Mouse (Mus musculus) CH12F3 (cell line): ENCODE data around the gene Bend4.

Source experiments
- in situ Hi-C: fragments of 300-500 bp; cut with MboI; formaldehyde crosslinking; loops from 2 replicates; pipeline ENCODE4 v1.14.3; 2020; ENCODE audit warnings: low sequenced_read_pairs

The Bend4 gene

DNA sequence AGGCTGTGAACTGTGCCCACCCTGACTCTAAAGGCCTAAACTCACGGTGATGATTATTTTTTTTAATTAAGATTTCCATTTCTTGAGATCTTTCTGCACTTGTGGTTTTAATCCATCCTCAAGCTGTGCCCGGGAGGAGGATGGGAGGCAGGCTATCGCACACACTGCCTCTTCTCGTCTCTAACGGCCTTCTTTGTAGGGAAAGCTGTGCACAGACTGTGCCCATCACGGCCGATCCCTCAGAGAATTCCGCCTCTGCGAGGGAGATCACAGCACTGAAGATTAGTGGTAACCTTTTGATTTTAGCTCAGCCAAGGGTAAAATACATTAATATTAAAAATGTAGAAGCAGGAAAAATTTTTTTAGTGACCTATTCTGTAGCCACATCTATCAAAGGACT is 4.8 kb downstream of the Bend4 start:
- in situ Hi-C loops, result no loop called here

DNA sequence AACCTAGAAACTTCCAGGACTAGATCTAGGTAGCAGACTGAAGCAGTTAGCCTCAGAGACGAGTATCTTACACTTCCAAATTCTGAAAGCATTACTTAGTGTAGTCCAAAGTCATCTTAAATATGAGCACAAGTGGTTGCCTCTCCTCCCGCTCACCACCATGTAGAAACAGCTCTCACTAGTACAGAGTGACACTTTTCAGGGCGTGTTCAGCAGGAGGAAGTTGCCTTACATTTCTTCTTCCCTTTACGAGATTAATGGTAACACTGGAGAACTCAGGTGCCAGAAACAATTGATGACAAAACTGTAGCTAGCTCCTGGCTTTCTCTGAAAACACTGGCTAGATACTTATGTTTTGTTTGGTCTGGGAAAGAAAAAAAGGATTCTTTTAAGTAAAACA is 8.7 kb downstream of the Bend4 start:
- in situ Hi-C loops, result no loop called here

DNA sequence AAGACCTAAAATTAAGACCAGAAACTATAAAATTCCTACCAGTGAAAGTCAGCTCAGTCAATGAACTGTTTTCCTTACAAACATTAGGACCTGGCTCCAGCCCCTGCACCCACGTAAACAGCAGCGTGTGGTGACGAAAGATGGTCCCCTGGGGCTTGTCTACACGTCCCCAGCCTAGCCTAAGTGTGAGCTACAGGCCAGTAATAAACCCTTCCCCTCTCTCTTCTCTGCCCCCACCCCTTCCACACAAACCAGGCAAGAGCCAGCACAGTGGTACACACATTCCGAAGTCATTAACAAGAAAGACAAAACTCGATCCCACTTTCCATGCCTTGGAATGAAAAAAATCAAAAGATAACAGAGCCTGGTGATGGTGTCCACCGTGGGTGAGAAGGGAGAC is 16.6 kb downstream of the Bend4 start:
- in situ Hi-C loops, result no loop called here

DNA sequence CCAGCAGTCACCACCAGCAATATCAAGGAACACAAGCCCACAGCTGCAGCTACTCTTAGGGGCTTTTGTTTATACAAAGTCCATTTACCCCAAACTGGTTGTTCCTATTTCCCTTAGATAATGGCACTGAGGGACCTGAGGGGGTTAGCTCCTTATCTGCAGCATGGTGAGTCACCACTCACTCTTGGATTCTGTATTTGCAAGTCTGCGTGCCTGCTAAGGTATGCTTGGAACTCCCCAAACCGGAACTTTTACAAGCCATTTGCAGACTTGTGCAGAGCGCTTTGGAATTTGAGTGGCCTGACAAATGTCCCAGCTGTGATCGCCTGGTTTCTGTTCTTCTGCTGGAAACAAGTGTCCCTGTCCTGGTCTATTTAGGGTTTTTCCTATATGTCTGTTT is 17.7 kb downstream of the Bend4 start:
- in situ Hi-C loops, result no loop called here

DNA sequence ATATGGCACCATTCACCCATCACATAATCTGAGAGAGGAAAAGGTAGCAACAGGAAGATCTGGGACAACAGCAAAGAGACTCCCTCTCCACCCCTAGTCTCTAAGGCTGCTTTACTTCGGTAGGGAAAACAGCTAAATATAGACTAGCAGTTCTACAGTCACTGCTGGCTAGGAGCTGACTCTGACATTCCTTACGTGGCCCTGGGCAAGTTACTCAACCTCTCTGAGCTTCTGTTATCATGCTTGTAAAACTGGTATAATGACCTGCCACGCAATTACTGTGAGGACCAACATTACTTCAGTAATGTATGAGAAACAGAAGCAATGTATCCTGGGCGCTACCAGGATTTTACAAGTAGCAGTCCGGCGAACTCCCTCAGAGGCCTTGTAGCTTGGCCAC is 19.7 kb downstream of the Bend4 start:
- in situ Hi-C loops, result no loop called here

DNA sequence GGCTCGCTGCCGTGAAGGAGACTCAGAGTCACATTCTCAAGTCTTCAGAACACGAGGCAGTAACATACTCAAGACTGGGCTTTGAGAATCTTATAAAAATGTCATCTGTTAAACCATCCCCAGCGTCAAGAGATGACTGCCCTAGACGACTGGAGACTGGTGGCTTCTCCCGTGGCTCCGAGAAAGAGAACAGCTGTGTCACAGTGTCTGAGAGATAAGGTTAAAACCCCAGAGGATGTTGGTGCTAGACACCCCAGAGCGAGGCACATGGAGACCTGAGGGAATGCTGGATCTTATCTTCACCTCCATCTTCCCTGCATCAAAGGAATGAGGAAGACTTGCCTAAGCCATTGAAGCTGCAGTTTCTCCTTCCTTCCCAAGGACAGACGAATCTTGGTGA is 23.2 kb downstream of the Bend4 start:
- in situ Hi-C loops, result no loop called here

DNA sequence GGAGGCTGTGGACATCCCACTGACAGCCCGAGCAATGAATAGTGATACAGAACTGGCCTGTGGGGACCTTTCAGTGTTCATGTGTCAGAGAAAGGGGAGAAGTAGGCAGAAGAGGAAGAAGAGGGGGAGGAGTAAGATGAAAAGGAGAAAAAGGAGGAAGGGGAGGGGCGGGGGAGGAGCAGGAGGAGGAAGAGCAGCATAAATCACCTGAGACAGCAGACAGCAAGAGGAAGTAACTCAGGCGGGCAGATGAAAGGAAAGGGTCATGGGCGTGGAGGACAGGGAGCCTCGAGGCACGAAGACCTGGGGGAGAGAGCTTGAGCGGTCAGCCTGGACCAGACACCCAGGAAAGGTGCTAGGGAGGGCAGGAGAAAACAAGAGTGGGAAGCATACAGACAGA is 23.7 kb downstream of the Bend4 start:
- in situ Hi-C loops, result no loop called here

DNA sequence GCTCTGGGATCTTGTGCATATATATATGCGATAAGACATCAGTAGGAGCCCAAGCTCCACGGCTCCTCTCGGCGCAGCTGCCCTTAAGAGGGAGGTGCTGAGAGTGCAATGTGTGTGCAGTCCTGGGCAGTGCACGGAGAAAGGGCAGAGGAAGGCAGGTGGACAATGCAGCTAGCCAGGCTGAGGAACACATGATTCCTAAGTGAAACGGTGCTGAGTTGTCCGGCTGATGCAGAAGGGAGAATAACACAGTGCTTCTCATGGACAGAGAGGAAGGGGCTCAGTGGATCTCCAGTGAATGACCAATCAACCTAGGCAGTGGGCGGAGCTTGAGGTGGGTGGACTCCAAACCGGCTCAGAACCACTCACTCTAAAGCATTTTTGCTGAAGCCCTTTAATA is 26.5 kb downstream of the Bend4 start:
- in situ Hi-C loops, result no loop called here

DNA sequence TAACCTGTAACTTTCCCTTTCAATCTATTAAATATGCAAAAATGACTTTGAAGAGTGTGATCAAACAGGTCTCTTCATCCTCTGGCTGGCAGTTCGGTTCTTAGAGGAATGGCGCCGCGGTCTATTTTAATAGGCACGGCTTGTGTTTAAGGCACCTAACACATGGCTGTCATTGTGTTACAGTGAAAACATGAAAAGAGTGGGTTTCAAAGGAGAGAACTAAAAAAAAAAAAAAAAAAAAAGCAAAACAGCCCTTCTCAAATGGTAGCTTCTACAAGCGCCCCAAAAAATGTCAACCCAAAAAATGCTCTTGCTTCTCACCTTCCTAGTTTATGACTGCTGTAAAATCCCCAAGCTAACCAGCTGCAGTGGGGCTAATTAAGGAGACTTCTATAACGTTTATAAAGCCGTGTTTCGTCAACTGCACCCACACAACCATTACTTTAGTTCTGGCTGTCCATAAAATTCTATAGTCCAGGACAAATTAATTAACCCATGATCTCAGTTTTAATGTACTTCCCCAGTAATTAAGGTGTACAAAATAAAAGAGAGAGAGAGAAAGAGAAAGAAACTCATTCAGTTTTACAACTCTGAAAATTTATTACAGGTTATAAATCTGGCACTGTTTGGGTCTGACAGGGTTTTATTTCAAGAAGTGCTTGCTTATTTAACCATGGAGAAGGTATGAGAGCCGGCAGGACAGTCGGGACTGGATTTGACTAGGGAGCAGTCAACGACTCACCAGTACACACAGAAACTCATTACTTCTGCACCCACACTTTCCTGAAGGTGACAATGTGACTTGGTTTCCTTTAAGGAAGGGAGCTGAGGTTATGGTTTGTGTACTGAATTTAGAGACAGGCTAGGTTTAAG is 27.3 kb downstream of the Bend4 start:
- in situ Hi-C loops, result no loop called here

DNA sequence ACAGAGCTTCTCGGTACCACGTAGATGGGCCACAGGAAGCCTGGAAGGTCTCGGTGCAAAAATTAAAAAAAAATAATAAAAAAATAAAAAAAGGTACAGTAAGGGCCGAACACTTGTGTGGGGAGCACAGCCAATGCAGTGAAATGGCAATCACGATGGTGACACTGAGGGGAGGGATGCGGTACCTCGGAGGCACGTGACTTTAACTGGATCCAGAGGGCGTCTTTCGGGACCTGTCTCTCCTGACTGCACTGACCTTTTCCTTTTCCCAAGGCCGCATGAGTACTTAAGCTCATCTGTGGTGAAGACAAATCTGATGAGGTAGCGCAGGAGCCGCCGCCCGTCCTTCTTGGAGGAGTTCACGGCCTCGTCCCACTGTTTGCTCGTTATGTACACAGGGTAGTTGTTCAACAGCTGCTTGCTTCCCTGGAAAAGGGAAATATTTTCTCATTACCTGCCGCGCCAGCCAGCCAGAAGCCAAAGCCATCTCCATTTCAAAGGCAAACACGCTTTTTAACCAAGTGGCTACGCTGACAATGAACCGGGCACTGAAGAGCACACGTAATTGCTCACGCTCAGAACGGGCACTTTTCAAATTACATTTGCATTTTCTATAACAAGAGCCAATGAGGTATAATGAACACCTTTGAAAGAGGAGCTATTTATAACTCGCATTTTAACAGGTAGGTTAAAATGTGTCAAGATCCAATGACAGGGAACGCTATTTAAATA is 28.1 kb downstream of the Bend4 start:
- in situ Hi-C loops, result no loop called here

DNA sequence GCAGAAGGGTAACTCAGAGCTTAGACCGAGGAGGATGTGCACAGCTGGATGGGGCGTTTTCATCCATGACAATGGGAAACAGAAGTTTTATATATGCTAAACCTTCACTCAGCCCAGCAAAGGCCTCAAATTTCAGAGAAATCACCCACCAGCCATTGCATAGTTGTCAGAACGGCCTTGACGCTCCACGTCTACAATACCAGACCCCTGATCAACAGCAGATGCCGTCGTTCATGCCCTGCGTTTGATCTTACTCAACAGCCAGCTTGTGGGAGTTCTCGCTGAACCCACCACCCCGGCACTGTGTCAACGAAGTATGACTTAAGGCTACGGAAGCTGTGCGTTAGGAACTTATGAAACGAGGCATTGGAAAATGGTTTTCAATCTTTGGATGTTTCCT is 30.9 kb downstream of the Bend4 start:
- in situ Hi-C loops, result no loop called here

DNA sequence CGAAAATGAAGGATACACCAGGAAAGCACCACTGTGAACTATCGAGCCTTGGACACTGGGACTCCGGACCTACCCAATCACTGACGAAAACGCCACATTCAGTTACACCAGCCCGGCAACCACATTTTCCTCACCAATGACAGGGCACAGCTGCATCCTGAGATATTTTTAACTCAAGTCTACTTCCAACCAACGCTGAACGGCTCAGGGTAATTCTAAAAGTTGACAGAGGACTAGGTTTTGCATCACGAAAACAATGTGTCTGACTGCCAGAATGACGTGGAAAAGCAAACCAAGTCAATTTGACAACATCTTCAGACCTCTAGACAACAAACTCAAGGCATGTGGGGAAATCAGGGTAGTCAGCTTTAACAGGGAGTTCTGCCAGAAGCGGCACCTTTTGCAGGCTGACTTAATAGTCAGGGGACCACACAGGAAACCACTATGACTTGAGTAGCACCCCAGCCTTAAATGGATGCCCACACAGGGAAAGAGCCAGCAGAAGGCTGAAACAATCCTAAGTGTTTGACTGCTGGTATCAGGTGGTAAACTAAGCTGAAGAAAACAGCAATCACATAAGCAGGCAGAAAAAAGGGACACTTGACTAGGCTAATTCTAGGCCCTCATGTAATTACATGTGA is 32.8 kb downstream of the Bend4 start:
- in situ Hi-C loops, result no loop called here

DNA sequence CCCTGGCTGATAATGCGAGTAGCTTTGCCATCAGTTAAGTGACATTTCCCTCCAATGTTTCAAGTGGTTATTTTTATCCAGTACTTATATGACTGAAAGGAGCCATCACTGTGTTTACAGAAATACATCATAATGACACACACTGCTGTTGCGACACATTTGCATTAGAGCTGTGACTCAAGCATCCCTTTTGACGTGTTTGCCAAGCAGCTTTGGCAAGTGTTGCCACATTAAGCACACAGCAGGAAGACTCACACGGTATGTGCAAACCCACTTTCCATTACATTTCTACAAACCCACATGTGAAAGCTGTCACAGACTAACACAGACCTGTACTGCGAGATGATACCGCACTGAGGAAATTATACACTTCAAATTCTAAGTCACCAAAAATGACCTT is 34.2 kb downstream of the Bend4 start:
- in situ Hi-C loops, result no loop called here

DNA sequence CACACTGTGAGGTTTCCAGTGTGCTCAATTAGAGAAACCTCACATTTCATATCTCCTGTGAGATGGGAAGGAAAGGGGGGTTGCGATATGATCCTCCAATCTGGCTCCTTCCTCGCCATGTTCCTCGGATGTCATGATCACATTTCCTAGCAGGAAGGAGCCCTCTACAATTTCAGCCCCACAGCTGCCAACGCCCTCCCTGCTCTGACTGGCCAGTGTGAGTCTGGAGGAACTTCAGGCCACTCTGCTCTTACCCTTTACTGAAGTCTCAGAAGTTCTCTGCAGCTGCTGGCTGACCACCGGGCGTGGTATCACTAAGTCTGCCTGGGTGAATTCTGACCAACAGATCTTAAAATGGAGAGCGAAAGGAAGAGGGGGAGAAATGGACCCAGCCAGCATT is 45.6 kb downstream of the Bend4 start:
- in situ Hi-C loops, result no loop called here

DNA sequence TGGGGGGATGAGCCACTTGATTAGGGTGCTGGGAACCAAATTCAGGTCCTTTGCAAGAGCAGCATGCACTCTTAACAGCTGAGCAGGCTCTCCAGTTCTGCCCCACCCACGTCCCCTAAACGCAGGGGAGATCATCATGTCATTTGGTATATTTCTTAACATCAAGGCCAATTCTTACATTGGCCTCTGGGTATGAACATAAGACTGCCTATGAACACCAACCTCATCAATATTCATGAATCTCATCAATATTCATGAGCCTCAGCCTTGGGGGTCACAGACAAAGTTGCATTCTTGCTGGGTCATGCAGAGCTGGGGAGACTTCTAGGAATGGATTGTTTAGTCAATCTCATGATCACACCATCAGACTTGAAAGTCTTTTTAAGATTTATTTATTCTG is 46.4 kb downstream of the Bend4 start:
- in situ Hi-C loops, result no loop called here

DNA sequence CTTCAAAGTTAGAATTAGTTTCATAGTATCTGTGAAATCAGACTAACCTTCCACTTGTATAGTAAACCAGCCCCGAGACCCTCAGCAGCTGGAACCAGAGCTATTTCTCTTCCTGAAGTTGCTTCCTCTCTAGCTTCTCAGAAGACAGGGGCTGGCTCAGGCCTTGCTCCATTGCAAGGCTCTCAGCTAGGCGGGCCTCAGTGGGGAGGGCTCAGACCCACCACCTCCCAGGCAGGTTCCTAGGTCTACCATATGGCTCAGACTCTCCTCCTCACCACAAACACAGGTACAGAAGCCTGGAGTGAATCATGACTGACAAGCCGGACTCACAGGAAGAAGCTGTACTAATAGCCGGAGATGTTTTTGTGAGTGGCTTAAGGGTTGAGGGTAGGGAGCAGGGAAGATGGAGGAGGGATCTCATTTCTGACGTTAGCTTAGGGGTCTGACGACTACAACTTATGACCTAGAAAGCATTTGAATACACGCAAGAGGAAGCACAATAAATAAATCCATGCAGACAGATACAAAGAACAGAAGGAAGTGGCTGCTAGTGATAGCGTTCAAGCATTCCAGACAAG is 51.0 kb downstream of the Bend4 start:
- in situ Hi-C loops, result no loop called here

DNA sequence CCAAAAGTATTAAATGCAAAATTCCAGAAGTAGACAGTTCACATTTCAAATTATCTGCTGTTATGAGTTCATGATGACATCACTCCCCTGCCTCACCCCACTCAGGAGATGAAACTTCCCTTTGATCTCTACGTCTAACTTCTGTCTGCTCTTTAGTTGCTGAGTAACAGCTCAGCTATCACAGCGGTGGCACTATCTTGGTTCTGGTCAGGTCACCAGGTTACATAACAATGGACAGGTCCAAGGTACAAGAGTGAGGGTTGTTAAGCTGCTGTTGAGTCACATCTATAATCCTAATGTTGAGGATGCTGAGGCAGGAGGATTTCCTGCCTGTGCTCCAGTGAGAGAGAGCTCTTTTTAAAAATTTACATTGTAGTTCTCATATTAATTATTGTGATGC is 65.2 kb downstream of the Bend4 start:
- in situ Hi-C loops, result no loop called here

DNA sequence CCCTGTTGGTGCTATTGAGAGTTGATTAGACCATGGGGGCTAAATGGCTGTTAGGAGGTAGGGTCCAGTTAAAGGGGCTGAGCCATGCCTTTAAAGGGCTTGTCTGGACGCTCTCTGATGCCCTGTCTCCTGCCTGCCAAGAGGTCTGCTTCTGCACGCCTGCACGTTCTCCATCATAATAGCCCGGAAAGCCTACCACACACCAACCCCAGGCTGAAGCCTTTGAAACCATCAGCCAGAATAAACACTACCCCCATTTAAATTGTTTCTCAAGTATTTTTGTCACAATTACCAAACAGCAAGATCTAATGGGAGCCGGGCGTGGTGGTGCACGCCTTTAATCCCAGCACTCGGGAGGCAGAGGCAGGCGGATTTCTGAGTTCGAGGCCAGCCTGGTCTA is 65.8 kb downstream of the Bend4 start:
- in situ Hi-C loops, result no loop called here

DNA sequence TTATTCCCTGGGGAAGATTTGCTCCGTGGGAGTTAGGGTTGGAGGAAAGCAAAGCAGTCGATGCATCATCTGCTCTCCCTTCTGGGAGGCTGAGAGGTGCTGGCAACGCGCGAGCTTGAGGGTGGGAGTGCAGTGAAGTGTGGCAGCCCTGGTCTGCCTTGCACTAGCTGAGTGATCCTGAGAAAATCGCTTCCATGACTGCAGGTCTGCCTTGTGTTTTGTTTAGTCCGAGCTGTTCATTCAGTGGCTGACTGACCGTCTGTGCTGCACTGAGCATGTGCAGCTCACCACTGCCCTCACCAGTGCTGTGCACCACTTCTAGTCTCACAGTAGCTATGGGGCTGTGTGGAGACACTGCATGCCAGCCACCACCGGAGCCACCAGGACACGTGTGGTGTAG is 79.2 kb downstream of the Bend4 start:
- in situ Hi-C loops, result no loop called here

DNA sequence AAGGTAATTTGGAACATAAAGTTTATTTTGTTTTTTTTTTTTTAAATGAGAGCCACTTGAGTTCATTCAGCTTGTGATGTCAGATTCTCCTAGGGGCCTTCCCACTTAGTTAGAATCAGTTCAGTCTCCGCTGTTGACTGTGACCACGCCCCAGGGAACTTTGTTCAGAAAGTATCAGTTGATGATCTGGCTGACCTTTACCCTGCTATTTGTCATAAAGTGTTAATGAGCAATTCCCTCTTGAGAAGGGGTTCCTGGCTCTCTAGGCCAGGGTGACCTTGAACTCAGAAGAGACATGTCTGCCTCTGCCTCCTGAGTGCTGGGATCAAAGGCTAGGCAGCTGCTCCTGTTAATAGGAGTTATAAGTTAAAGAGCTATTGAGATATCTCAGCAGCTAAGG is 81.0 kb downstream of the Bend4 start:
- in situ Hi-C loops, result no loop called here
